Mouse (Mus musculus) heart, embryonic 14.5 days (tissue): ENCODE measurements around the gene Samhd1. TPM values are rescaled to one million over a fixed set of nuclear protein-coding genes. Genes with fewer than 3 reads are reported as not detected.

Experiments used
- ATAC-seq: fragments of 200-750 bp; cut with Nextera tagmentation; 2 replicates; pipeline ENCODE4 v1.8.0; 2017; ENCODE audit warnings: low read depth, moderate TSS enrichment; ENCODE audit not compliant: insufficient number of reproducible peaks, insufficient read depth, low FRiP score
- H3K27ac ChIP-seq, 2 experiments: fragments of 200-500 bp in 1 of 2; fragments of 300-500 bp in 1 of 2; sonication (generic) in 1 of 2; replicated peaks in 1 of 2; 2 replicates each; pipeline ENCODE4 v1.5.1; 2012 to 2014; ENCODE audit warnings: low read depth in 2 of 2, low read length in 2 of 2, control low read depth in 1 of 2, mild to moderate bottlenecking in 1 of 2, mixed read lengths in 1 of 2; ENCODE audit not compliant: control insufficient read depth in 1 of 2, insufficient read depth in 1 of 2
- H3K27me3 ChIP-seq: fragments of 300-500 bp; sonication (generic); 2 replicates; pipeline ENCODE4 v1.6.1; 2014; ENCODE audit warnings: mild to moderate bottlenecking, low read length, control low read depth; ENCODE audit not compliant: control insufficient read depth, insufficient read depth
- H3K36me3 ChIP-seq: fragments of 300-500 bp; sonication (generic); 2 replicates; pipeline ENCODE4 v1.6.1; 2014; ENCODE audit warnings: mild to moderate bottlenecking, control low read depth, low read length, mixed read lengths; ENCODE audit not compliant: control insufficient read depth, insufficient read depth
- H3K4me1 ChIP-seq, 2 experiments: fragments of 200-500 bp in 1 of 2; fragments of 300-500 bp in 1 of 2; sonication (generic) in 1 of 2; 2 replicates each; pipeline ENCODE4 v1.6.1; 2012 to 2014; ENCODE audit warnings: low read length in 2 of 2, control low read depth in 1 of 2, mixed read lengths in 1 of 2; ENCODE audit not compliant: control insufficient read depth in 2 of 2, insufficient read depth in 2 of 2
- H3K4me2 ChIP-seq: fragments of 300-500 bp; sonication (generic); 2 replicates; pipeline ENCODE4 v1.6.1; 2014; ENCODE audit warnings: mild to moderate bottlenecking, low read length
- H3K4me3 ChIP-seq, 2 experiments: fragments of 200-500 bp in 1 of 2; fragments of 300-500 bp in 1 of 2; sonication (generic) in 1 of 2; 2 replicates each; pipeline ENCODE4 v1.5.1; 2012 to 2014; ENCODE audit warnings: low read length in 2 of 2, mild to moderate bottlenecking in 2 of 2, control low read depth in 1 of 2, low read depth in 1 of 2, moderate library complexity in 1 of 2; ENCODE audit not compliant: control insufficient read depth in 1 of 2, insufficient read depth in 1 of 2
- H3K9ac ChIP-seq: fragments of 300-500 bp; sonication (generic); 2 replicates; pipeline ENCODE4 v1.6.1; 2014; ENCODE audit warnings: mild to moderate bottlenecking, low read length
- H3K9me3 ChIP-seq: fragments of 300-500 bp; sonication (generic); 2 replicates; pipeline ENCODE4 v1.6.1; 2016; ENCODE audit warnings: low read length, control low read depth; ENCODE audit not compliant: control insufficient read depth
- WGBS: fragments of 180-500 bp; shearing (Covaris S2); extraction: QIAGEN DNeasy Blood & Tissue Kit; methylation state at CpG from one replicate; pipeline ENCODE4 v1.1.7; 2014; 5-methylcytosine and 5-hydroxymethylcytosine counted together
- polyA plus RNA-seq: library from polyadenylated mRNA; unstranded; fragments of >200 nt; fragmentation: Nextera tagmentation; extraction: Ambion mirVana; gene quantifications from 2 replicates; pipeline ENCODE4 v1.2.1, GENCODE M21; 2014

The Samhd1 gene
- polyA plus RNA-seq, 1 experiment from 2014 or later, result 18.3 TPM

DNA sequence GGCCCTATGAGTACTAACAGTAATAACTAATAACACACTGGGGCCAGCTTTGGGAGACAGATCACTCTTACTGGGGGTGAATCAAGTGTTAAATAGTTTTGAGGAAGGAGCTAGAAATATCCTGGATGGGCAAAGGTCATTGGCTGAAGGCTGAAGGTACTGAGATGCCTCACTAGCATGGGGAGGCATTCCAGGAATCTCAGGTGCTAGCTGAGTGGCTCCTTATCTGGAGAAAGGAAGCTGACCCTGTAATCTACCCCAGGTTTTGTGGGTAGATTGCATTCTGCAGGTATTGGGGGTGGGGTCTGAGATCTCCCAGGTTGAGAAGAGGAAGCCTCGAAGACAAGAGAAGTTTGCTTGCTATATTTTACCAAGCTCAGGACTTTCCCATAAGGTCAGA is 10.1 kb upstream of the Samhd1 start:
- ATAC-seq, result no peak
- 67% methylated on average over 1 of the region's 1 CpGs for WGBS
- Histone ChIP-seq H3K27ac (no peak overlapping the region), H3K9ac (no peak overlapping the region), H3K36me3 (peaks cover 37% of the 10 kb centered on the region), H3K9me3 (no peaks in the 10 kb centered on the region), H3K4me1 (no peaks in the 10 kb centered on the region), H3K4me2 (no peak overlapping the region), H3K4me3 (no peak overlapping the region), H3K27me3 (no peaks in the 10 kb centered on the region)

GRCm38 (mm10) chr2:157144132-157144531 is 9.1 kb upstream of the Samhd1 start:
- WGBS, result 86% methylated on average over 5 of the region's 5 CpGs

DNA sequence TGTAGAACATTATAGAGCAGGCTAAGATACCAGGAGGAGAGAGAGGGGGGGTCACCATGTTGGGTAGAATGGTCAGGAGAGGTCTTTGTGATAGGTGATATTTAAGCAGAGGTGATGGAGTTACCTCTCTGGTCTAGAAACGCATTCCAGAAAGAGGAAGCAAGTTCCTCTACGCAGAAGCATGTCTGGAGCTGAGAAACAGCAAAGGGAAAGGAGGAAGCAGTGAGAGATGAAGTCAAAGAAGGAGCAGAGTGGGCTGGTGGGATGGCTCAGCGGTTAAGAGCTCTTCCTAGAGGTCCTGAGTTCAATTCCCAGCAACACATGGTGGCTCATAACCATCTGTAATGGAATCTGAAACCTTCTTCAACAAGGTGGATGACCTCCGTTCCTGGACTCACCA is 6.9 kb upstream of the Samhd1 start:
- Histone ChIP-seq H3K4me2 (no peak overlapping the region), H3K4me1 (no peaks in the 10 kb centered on the region), H3K4me3 (no peak overlapping the region), H3K27ac (no peak overlapping the region), H3K9ac (no peak overlapping the region), H3K36me3 (peaks cover 8% of the 10 kb centered on the region), H3K27me3 (no peaks in the 10 kb centered on the region), H3K9me3 (no peaks in the 10 kb centered on the region)
- 77% methylated on average over 4 of the region's 4 CpGs for WGBS
- ATAC-seq, result no peak

More at GRCm38 (mm10) chr2:157144132-157144531, 9.1 kb upstream of the Samhd1 start:
- H3K9me3 ChIP-seq, result no peaks in the 10 kb centered on the region
- H3K9ac ChIP-seq, result no peak overlapping the region
- H3K4me2 ChIP-seq, result no peak overlapping the region
- no peak overlapping the region for H3K4me3 ChIP-seq
- H3K27me3 ChIP-seq, result no peaks in the 10 kb centered on the region
- no peak for ATAC-seq
- H3K4me1 ChIP-seq, result no peaks in the 10 kb centered on the region
- H3K36me3 ChIP-seq, result peaks cover 26% of the 10 kb centered on the region
- no peak overlapping the region for H3K27ac ChIP-seq

DNA sequence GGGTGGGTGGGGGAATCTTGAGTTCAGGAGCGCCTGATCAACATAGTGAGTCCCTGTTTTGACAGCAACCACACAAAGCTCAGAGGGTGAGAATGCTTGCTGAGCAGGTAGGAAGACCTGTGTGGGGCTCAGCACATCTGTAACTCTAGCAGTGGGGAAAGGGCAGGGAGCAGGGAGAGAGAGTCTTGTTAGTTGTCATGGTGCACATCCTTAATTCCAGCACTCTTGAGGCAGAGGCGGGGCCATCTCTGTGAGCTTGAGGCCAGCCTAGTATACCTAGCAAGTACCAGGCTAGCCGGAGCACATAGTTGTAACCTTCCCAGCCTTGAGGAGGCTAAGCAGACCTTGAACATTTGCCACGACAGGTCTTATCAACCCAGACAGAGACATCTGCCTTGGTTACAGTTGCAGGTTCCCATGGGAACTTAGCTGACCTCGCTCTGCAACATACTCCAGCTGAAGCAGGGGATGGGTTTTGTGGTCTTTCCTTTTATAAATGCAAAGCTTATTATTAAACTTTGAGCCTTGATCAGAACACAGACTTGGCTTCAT is 4.3 kb upstream of the Samhd1 start:
- no peak overlapping the region for H3K4me3 ChIP-seq
- H3K27ac ChIP-seq, result no peak overlapping the region
- ATAC-seq, result no peak
- peaks cover 0 to 3% of the 10 kb centered on the region in 2 experiments; a peak in 1 of 4 replicates for H3K4me1 ChIP-seq
- WGBS, result 70% methylated on average over 5 of the region's 5 CpGs
- no peaks in the 10 kb centered on the region for H3K9me3 ChIP-seq
- no peak overlapping the region for H3K9ac ChIP-seq
- H3K36me3 ChIP-seq, result no peaks in the 10 kb centered on the region
- H3K4me2 ChIP-seq, result no peak overlapping the region
- H3K27me3 ChIP-seq, result no peaks in the 10 kb centered on the region

GRCm38 (mm10) chr2:157138808-157139207 is 3.7 kb upstream of the Samhd1 start:
- no peak for ATAC-seq
- no peaks in the 10 kb centered on the region for H3K27me3 ChIP-seq
- no peak overlapping the region for H3K4me2 ChIP-seq
- H3K27ac ChIP-seq, result no peak overlapping the region
- H3K4me3 ChIP-seq, result no peak overlapping the region
- H3K9me3 ChIP-seq, result no peaks in the 10 kb centered on the region
- H3K9ac ChIP-seq, result no peak overlapping the region
- WGBS, result 74% methylated on average over 5 of the region's 5 CpGs
- H3K36me3 ChIP-seq, result no peaks in the 10 kb centered on the region
- H3K4me1 ChIP-seq, result peaks cover under 1 to 8% of the 10 kb centered on the region in 2 experiments; a peak in 2 of 4 replicates

DNA sequence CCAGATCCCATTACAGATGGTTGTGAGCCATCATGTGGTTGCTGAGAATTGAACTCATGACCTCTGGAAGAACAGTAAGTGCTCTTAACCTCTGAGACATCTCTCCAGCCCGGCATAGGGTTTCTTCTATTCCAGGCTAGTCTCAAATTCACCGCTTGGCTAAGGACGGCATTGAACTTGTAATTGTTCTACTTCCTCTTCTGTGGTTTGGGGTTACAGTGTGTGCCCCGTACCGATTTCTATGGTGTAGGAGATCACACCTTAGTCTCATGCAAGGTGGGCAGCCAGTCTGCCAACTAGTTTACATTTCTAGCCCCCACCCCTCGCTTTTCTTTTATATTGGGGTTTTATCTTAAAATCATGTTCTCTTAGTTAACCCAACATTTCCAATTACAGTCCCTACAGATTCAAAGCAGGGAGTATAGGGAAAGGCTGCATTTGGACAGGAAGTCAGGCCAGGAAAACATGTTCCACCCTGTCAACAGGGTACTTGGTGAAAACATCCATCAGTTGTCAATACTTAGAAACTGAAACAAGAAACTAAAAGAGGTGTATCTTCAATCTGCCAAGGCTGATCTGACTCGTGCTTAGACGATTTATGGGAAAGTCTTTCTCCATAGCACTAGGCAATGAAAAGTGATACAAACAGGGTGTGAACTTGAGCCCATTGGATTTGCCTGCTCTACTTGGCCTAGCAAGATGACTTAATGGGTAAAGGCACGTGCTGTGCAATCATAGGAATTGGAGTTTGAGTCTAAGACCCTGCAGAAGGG is 3.1 kb upstream of the Samhd1 start:
- H3K4me1 ChIP-seq, result peaks cover 2 to 13% of the 10 kb centered on the region in 2 experiments; a peak in 2 of 4 replicates
- no peaks in the 10 kb centered on the region for H3K9me3 ChIP-seq
- H3K27ac ChIP-seq, result no peak overlapping the region
- H3K4me3 ChIP-seq, result no peak overlapping the region
- no peak overlapping the region for H3K9ac ChIP-seq
- H3K4me2 ChIP-seq, result no peak overlapping the region
- WGBS, result 85% methylated on average over 9 of the region's 9 CpGs
- H3K27me3 ChIP-seq, result no peaks in the 10 kb centered on the region
- no peak for ATAC-seq
- H3K36me3 ChIP-seq, result no peaks in the 10 kb centered on the region

GRCm38 (mm10) chr2:157136646-157137045 is 1.6 kb upstream of the Samhd1 start:
- H3K27ac ChIP-seq, result no peak overlapping the region

More at GRCm38 (mm10) chr2:157136646-157137045, 1.6 kb upstream of the Samhd1 start:
- 83% methylated on average over 2 of the region's 2 CpGs for WGBS
- ATAC-seq, result no peak
- H3K36me3 ChIP-seq, result no peaks in the 10 kb centered on the region
- no peak overlapping the region for H3K9ac ChIP-seq
- peaks cover 2 to 13% of the 10 kb centered on the region in 2 experiments; a peak in 2 of 4 replicates for H3K4me1 ChIP-seq
- no peak overlapping the region for H3K4me2 ChIP-seq
- H3K9me3 ChIP-seq, result no peaks in the 10 kb centered on the region
- H3K27me3 ChIP-seq, result no peaks in the 10 kb centered on the region
- no peak overlapping the region for H3K4me3 ChIP-seq
